Mouse (Mus musculus) heart, postnatal 0 days (tissue): Measurements from ENCODE around the gene Prkar2a. TPM values are rescaled to one million over a fixed set of nuclear protein-coding genes. Genes with fewer than 3 reads are reported as not detected.

ENCODE experiments used
- ATAC-seq: fragments of 200-750 bp; cut with Nextera tagmentation; 2 replicates; pipeline ENCODE4 v1.8.0; 2017; ENCODE audit warnings: low read depth, moderate number of reproducible peaks, moderate library complexity; ENCODE audit not compliant: insufficient read depth
- DNase-seq: peaks from one replicate; pipeline ENCODE4 v3.0.0-alpha.2; 2016; ENCODE audit warnings: low spot score
- H3K27ac ChIP-seq: fragments of 300-500 bp; sonication (generic); 2 replicates; pipeline ENCODE4 v1.5.1; 2014; ENCODE audit warnings: low read depth, mild to moderate bottlenecking
- H3K27me3 ChIP-seq: fragments of 300-500 bp; sonication (generic); 2 replicates; pipeline ENCODE4 v1.6.1; 2014; ENCODE audit warnings: low read length, mixed read lengths; ENCODE audit not compliant: control insufficient read depth, insufficient read depth
- H3K36me3 ChIP-seq: fragments of 300-500 bp; sonication (generic); replicated peaks from 2 replicates; pipeline ENCODE4 v1.6.1; 2014; ENCODE audit warnings: low read length, mixed read lengths; ENCODE audit not compliant: control insufficient read depth, insufficient read depth
- H3K4me1 ChIP-seq: fragments of 300-500 bp; sonication (generic); 2 replicates; pipeline ENCODE4 v1.6.1; 2014; ENCODE audit warnings: antibody characterized with exemption; ENCODE audit not compliant: control insufficient read depth, insufficient read depth
- H3K4me2 ChIP-seq: fragments of 300-500 bp; sonication (generic); 2 replicates; pipeline ENCODE4 v1.6.1; 2014; ENCODE audit warnings: low read depth, mild to moderate bottlenecking, low read length, moderate library complexity
- H3K4me3 ChIP-seq: fragments of 300-500 bp; sonication (generic); 2 replicates; pipeline ENCODE4 v1.5.1; 2014; ENCODE audit warnings: low read depth, low read length
- H3K9ac ChIP-seq: fragments of 300-500 bp; sonication (generic); replicated peaks from 2 replicates; pipeline ENCODE4 v1.6.1; 2014; ENCODE audit warnings: low read depth, low read length, mixed read lengths
- H3K9me3 ChIP-seq: fragments of 300-500 bp; sonication (generic); replicated peaks from 2 replicates; pipeline ENCODE4 v1.6.1; 2016; ENCODE audit warnings: low read length; ENCODE audit not compliant: control insufficient read depth
- CTCF ChIP-seq: IDR thresholded peaks from 2 replicates; pipeline ENCODE4 v1.5.1; 2016; ENCODE audit warnings: antibody characterized with exemption, control low read depth, low read depth
- EP300 ChIP-seq: IDR thresholded peaks from 2 replicates; pipeline ENCODE4 v1.6.1; 2016; ENCODE audit warnings: antibody characterized with exemption, low read depth
- WGBS: fragments of 180-500 bp; shearing (Covaris S2); extraction: QIAGEN DNeasy Blood & Tissue Kit; methylation state at CpG from one replicate; pipeline ENCODE4 v1.1.7; 2014; 5-methylcytosine and 5-hydroxymethylcytosine counted together
- polyA plus RNA-seq: library from polyadenylated mRNA; unstranded; fragments of >200 nt; fragmentation: Nextera tagmentation; extraction: Ambion mirVana; gene quantifications from 2 replicates; pipeline ENCODE4 v1.2.1, GENCODE M21; 2015
- total RNA-seq: library from RNA; depleted of rRNA; stranded (reverse); fragments of >200 nt; gene quantifications from 2 replicates; pipeline ENCODE4 v1.2.3, GENCODE M21; 2014; ENCODE audit warnings: low replicate concordance

Prkar2a gene
- total and polyA plus RNA-seq, 2 experiments from 2014 or later: 20.7 to 48.2 TPM

DNA sequence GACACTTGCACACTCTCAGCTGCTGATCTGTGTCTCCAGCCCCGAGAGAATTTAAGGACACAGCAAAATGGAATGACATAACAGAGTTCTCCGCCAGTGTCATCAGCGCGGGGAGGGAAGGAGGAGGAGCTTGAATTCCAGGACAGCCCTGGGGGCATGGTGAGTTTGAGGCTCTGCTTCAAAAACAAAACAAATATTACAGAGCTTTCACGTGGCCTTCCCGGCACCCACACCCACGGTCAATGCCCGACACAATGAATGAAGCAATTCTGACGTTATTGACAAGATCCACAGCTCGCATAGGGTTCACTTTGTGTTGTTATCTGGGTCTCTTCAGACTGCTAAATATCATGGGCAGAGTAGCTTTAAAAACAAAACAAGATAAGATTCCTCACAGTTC is 75.9 kb downstream of the Prkar2a start:
- WGBS: 56% methylated on average over 10 of the region's 10 CpGs
- TF ChIP-seq CTCF (no peak), EP300 (no peak)
- ATAC-seq: no peak
- no peaks in the 10 kb centered on the region for H3K36me3 ChIP-seq
- no peak overlapping the region for H3K9ac ChIP-seq
- no peaks in the 10 kb centered on the region for H3K9me3 ChIP-seq
- no peak overlapping the region for H3K4me2 ChIP-seq
- no peaks in the 10 kb centered on the region for H3K4me1 ChIP-seq
- H3K27ac ChIP-seq: no peak overlapping the region
- H3K27me3 ChIP-seq: no peaks in the 10 kb centered on the region
- no peak for DNase-seq
- no peak overlapping the region for H3K4me3 ChIP-seq

DNA sequence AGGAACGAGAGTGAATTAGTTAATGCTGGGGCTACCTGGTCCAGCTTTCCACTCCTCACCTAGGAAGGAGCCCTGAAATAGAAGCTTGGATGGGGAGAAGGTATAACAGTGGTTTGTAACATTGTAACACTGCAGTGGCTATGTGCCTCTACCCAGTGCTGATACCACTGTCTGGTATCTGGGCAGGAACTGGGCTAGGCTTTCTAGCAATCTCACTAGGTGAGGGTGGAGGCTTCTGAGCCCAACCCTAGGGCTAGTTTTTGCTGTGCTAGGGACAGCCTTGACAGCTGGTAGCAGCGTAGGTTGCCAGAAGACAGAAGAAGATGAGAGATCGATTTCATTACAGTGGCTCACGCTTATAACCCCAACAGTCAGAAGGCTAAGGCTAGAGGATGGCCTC is 87.5 kb downstream of the Prkar2a start:
- H3K4me2 ChIP-seq: no peak overlapping the region
- H3K27ac ChIP-seq: no peak overlapping the region
- ATAC-seq (no peak), DNase-seq (no peak)
- H3K9ac ChIP-seq: no peak overlapping the region
- H3K4me1 ChIP-seq: no peaks in the 10 kb centered on the region; the same call in 1 of the 2 replicates
- WGBS: 81% methylated on average over 4 of the region's 4 CpGs
- H3K4me3 ChIP-seq: no peak overlapping the region
- H3K9me3 ChIP-seq: peaks cover 12% of the 10 kb centered on the region; the same call in 1 of the 2 replicates
- no peak for TF ChIP-seq EP300
- no peak for TF ChIP-seq CTCF
- no peaks in the 10 kb centered on the region for H3K27me3 ChIP-seq
- no peaks in the 10 kb centered on the region for H3K36me3 ChIP-seq

- Histone ChIP-seq H3K4me3 (no peak overlapping the region), H3K27ac (no peak overlapping the region), H3K27me3 (no peaks in the 10 kb centered on the region), H3K4me1 (no peaks in the 10 kb centered on the region; the same call in 1 of the 2 replicates), H3K4me2 (no peak overlapping the region), H3K36me3 (no peaks in the 10 kb centered on the region), H3K9me3 (peaks cover 9% of the 10 kb centered on the region; the same call in 1 of the 2 replicates), H3K9ac (no peak overlapping the region)
- ATAC-seq (no peak), DNase-seq (no peak)
- 62% methylated on average over 4 of the region's 4 CpGs for WGBS
- TF ChIP-seq CTCF (no peak), EP300 (no peak)
Measured at GRCm38 (mm10) chr9:108777276-108777675, 88.2 kb downstream of the Prkar2a start.

- H3K36me3 ChIP-seq: no peaks in the 10 kb centered on the region
- H3K9ac ChIP-seq: no peak overlapping the region
- H3K9me3 ChIP-seq: no peaks in the 10 kb centered on the region
- TF ChIP-seq CTCF: no peak
- TF ChIP-seq EP300: no peak
- H3K4me3 ChIP-seq: no peak overlapping the region
- DNase-seq (no peak), ATAC-seq (no peak)
- H3K4me2 ChIP-seq: no peak overlapping the region
- H3K27ac ChIP-seq: no peak overlapping the region
- peaks cover 16% of the 10 kb centered on the region for H3K4me1 ChIP-seq
- H3K27me3 ChIP-seq: no peaks in the 10 kb centered on the region
- 32% methylated on average over 5 of the region's 5 CpGs for WGBS
Measured at GRCm38 (mm10) chr9:108780959-108781358, 91.8 kb downstream of the Prkar2a start.

GRCm38 (mm10) chr9:108781891-108782290 is 92.8 kb downstream of the Prkar2a start:
- no peak overlapping the region for H3K9ac ChIP-seq
- H3K27me3 ChIP-seq: no peaks in the 10 kb centered on the region
- 54% methylated on average over 4 of the region's 4 CpGs for WGBS
- H3K36me3 ChIP-seq: peaks cover 1% of the 10 kb centered on the region; the same call in 1 of the 2 replicates
- no peak for ATAC-seq
- peaks cover 25% of the 10 kb centered on the region for H3K4me1 ChIP-seq
- DNase-seq: no peak
- H3K9me3 ChIP-seq: no peaks in the 10 kb centered on the region
- no peak overlapping the region for H3K27ac ChIP-seq
- TF ChIP-seq CTCF: no peak
- TF ChIP-seq EP300: no peak
- no peak overlapping the region for H3K4me3 ChIP-seq
- H3K4me2 ChIP-seq: no peak overlapping the region

GRCm38 (mm10) chr9:108782836-108783547 is 93.9 kb downstream of the Prkar2a start:
- Histone ChIP-seq H3K4me1 (peaks cover 25% of the 10 kb centered on the region), H3K4me3 (peak overlapping the region; percentile 91), H3K27ac (no peak overlapping the region), H3K9ac (no peak overlapping the region), H3K36me3 (peaks cover 4% of the 10 kb centered on the region; the same call in 1 of the 2 replicates), H3K4me2 (peak overlapping the region; percentile 79), H3K27me3 (no peaks in the 10 kb centered on the region), H3K9me3 (no peaks in the 10 kb centered on the region)
- no peak for ATAC-seq
- 31% methylated on average over 9 of the region's 9 CpGs for WGBS
- TF ChIP-seq CTCF (no peak), EP300 (no peak)
- DNase-seq: no peak
